Mouse (Mus musculus) small intestine, adult 2 months (tissue): ENCODE results near the gene Mesd.

ENCODE experiments used
- CTCF ChIP-seq: fragments of 200-500 bp; IDR thresholded peaks from 2 replicates; pipeline ENCODE4 v1.5.1; 2012; ENCODE audit warnings: low read depth, mild to moderate bottlenecking, control low read depth, inconsistent platforms, low read length, moderate library complexity, mixed read lengths; ENCODE audit not compliant: insufficient replicate concordance, insufficient read length; ENCODE audit errors: extremely low read depth
- POLR2A ChIP-seq: fragments of 200-500 bp; IDR thresholded peaks from 2 replicates; pipeline ENCODE4 v1.6.1; 2012; ENCODE audit warnings: low read depth, mild to moderate bottlenecking, control low read depth, inconsistent platforms, low read length, moderate library complexity

DNA sequence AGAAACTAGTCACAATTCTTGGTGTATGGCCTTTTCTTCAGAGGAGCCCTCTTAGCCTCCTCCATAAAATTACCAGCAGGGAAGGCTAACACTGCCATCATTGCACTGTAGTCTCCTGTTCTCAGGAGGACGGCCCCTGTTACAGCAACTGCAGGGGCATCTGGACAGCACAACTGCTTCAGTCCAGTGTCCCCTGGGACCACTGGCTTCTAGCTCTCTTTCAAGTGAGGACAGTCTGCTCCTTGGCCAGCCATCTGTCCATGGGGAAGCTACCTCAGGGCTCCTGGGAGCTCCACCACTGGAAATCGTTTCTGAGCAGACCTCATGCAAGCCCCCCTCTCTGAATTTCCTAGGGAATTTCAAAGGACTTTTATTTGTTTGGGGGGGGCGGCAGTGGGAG is 16.3 kb downstream of the Mesd start:
- TF ChIP-seq POLR2A (no peak), CTCF (no peak)
